Mouse (Mus musculus) thymus, adult 2 months (tissue): ENCODE data around the gene Bola2.

ENCODE experiments used
- CTCF ChIP-seq: fragments of 200-500 bp; IDR thresholded peaks from 2 replicates; pipeline ENCODE4 v1.5.1; 2012; ENCODE audit warnings: mild to moderate bottlenecking, control low read depth, low read length, moderate library complexity, borderline replicate concordance; ENCODE audit not compliant: control insufficient read depth, poor library complexity, insufficient read depth; ENCODE audit errors: extremely low read depth
- POLR2A ChIP-seq: fragments of 200-500 bp; IDR thresholded peaks from 2 replicates; pipeline ENCODE4 v1.6.1; 2012; ENCODE audit warnings: mild to moderate bottlenecking, low read length, control low read depth, moderate library complexity; ENCODE audit not compliant: control insufficient read depth, poor library complexity, insufficient read depth; ENCODE audit errors: extremely low read depth

DNA sequence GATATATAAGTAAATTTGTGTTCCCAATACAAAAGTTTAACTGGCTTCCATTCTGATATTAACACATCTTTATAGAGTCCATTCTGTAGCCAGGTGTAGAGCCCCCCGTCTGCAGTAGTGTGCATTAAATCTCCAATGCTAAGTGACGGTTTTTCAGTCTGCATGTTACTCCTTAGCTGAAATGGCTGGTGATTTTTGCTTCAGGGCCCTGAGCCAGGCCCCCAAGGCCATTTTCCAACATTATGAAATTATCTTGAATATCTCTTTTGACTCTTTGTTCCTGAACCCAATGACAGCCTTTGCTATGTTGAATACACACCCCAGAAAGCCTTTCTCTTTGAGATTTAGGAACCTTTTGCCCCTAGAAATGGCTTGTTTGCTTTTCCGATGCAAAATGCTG lies 35.4 kb upstream of the Bola2 start:
- TF ChIP-seq CTCF (no peak), POLR2A (no peak)
